Mouse (Mus musculus) intestine, embryonic 15.5 days (tissue): Measurements from ENCODE around the gene Grik5. TPM values are rescaled to one million over a fixed set of nuclear protein-coding genes. Genes with fewer than 3 reads are reported as not detected.

Experiments
- ATAC-seq: fragments of 200-750 bp; cut with Nextera tagmentation; 2 replicates; pipeline ENCODE4 v1.8.0; 2017; ENCODE audit warnings: moderate TSS enrichment, moderate library complexity
- H3K27ac ChIP-seq: fragments of 300-500 bp; sonication (generic); 2 replicates; pipeline ENCODE4 v1.5.1; 2015; ENCODE audit warnings: mild to moderate bottlenecking, inconsistent platforms
- H3K27me3 ChIP-seq: fragments of 300-500 bp; sonication (generic); replicated peaks from 2 replicates; pipeline ENCODE4 v1.6.1; 2015; ENCODE audit warnings: inconsistent platforms
- H3K36me3 ChIP-seq: fragments of 300-500 bp; sonication (generic); 2 replicates; pipeline ENCODE4 v1.6.1; 2015; ENCODE audit warnings: inconsistent platforms
- H3K4me1 ChIP-seq: fragments of 300-500 bp; sonication (generic); replicated peaks from 2 replicates; pipeline ENCODE4 v1.6.1; 2015; ENCODE audit warnings: inconsistent platforms
- H3K4me2 ChIP-seq: fragments of 300-500 bp; sonication (generic); replicated peaks from 2 replicates; pipeline ENCODE4 v1.6.1; 2015; ENCODE audit warnings: mild to moderate bottlenecking, inconsistent platforms
- H3K4me3 ChIP-seq: fragments of 300-500 bp; sonication (generic); replicated peaks from 2 replicates; pipeline ENCODE4 v1.5.1; 2015; ENCODE audit warnings: inconsistent platforms
- H3K9ac ChIP-seq: fragments of 300-500 bp; sonication (generic); 2 replicates; pipeline ENCODE4 v1.6.1; 2015; ENCODE audit warnings: inconsistent platforms
- H3K9me3 ChIP-seq: fragments of 300-500 bp; sonication (generic); 2 replicates; pipeline ENCODE4 v1.6.1; 2016; ENCODE audit warnings: inconsistent platforms
- WGBS: fragments of 180-500 bp; shearing (Covaris S2); methylation state at CpG from one replicate; pipeline ENCODE4 v1.1.7; 2015; 5-methylcytosine and 5-hydroxymethylcytosine counted together
- polyA plus RNA-seq: library from polyadenylated mRNA; unstranded; fragments of >200 nt; fragmentation: Nextera tagmentation; extraction: Ambion mirVana; gene quantifications from 2 replicates; pipeline ENCODE4 v1.2.1, GENCODE M21; 2015

The Grik5 gene
- polyA plus RNA-seq, 1 experiment from 2014 or later: 3.3 TPM

DNA sequence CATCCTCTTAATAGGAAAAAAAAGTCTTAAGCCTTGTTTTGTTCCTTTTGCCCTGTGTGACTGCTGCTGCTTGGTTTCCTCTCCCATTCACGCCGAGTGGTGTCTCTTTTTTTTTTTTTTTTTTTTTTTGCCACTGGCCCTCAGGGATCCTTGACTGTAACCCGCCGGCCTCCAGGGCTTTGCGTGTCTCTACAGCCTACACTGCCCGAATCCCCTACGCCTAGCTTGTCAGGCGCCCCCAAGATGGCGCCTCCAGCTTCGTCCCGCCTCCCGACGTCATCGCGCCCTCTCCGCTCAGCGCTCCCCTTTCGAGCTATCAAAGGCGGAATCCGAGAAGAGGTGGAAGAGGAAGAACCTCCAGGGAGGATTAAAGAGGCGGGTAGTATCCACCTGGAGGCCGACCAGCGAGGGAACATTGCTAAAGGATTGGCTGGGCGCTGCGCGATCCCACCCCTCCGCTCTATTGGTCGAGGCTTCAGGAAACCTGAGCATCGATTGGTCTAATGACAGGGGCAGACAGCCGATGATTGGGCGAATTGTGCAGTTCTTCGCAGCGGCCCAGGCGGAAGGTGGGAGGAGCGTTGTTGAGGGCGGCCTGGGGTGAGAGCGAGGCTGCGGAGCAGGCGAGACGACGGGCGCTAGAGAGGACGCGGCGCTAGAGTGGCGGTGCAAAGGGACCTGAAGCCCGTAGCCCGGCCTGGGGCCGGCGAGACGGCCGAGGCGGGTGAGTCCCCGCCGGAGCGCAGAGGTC lies 4.7 kb upstream of the Grik5 start:
- Histone ChIP-seq H3K36me3 (peaks cover 25% of the 10 kb centered on the region), H3K9ac (peak overlapping the region; percentile 99), H3K4me3 (peak overlapping the region; percentile 97), H3K27ac (peak overlapping the region; percentile 96), H3K4me2 (peak overlapping the region; percentile 69), H3K4me1 (peaks cover 24% of the 10 kb centered on the region), H3K9me3 (no peaks in the 10 kb centered on the region), H3K27me3 (no peaks in the 10 kb centered on the region)
- ATAC-seq: peak; percentile 97
- WGBS: under 1% methylated on average over 56 of the region's 56 CpGs

DNA sequence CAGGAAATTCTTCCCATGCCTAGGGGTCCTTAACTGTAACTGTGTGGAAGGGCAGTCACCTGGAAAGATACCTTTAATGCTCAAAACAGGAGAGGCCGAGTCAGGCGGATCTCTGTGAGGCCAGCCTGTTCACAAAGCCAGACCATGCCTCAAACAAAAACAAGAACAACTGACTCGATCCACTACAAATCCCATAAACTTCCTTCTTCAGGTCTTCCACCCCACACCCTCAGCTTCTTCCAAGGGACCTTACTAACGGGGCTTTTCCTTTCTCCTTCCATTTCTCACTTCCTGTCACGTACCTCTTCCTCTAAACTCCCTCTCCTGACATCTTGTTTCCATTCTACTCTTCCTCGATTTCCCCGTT lies 4.1 kb upstream of the Grik5 start:
- Histone ChIP-seq H3K4me2 (peak overlapping the region; percentile 59), H3K9ac (peak overlapping the region; percentile 53), H3K4me1 (peaks cover 29% of the 10 kb centered on the region), H3K9me3 (no peaks in the 10 kb centered on the region), H3K27me3 (no peaks in the 10 kb centered on the region), H3K36me3 (peaks cover 19% of the 10 kb centered on the region), H3K27ac (peak overlapping the region; percentile 91), H3K4me3 (peak overlapping the region; percentile 37)
- ATAC-seq: no peak
- 20% methylated on average over 7 of the region's 7 CpGs for WGBS

DNA sequence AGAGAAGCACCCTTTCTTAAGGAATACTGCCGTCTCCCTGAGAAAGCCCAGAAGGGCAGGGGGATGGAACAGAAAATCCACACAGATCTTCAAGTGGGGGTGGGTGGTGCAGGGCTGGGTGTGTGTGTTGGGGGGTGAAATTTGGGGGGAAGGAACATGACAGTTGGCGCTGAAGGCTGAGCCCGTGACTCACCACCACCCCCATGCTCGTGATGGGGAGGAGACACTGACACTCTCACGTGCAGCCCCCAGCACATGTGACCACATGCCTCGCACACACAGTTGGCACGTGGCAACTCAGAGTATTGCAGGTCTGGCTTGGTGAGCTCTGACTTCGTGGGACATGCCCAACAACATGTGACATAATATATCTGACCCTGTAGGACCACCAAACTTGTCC lies 1.8 kb upstream of the Grik5 start:
- H3K27ac ChIP-seq: no peak overlapping the region
- H3K27me3 ChIP-seq: no peaks in the 10 kb centered on the region
- no peak overlapping the region for H3K4me2 ChIP-seq
- peaks cover 32% of the 10 kb centered on the region for H3K4me1 ChIP-seq
- H3K4me3 ChIP-seq: no peak overlapping the region
- H3K36me3 ChIP-seq: no peaks in the 10 kb centered on the region
- WGBS: 81% methylated on average over 8 of the region's 8 CpGs
- no peaks in the 10 kb centered on the region for H3K9me3 ChIP-seq
- no peak for ATAC-seq
- H3K9ac ChIP-seq: no peak overlapping the region; the same call in 1 of the 2 replicates

DNA sequence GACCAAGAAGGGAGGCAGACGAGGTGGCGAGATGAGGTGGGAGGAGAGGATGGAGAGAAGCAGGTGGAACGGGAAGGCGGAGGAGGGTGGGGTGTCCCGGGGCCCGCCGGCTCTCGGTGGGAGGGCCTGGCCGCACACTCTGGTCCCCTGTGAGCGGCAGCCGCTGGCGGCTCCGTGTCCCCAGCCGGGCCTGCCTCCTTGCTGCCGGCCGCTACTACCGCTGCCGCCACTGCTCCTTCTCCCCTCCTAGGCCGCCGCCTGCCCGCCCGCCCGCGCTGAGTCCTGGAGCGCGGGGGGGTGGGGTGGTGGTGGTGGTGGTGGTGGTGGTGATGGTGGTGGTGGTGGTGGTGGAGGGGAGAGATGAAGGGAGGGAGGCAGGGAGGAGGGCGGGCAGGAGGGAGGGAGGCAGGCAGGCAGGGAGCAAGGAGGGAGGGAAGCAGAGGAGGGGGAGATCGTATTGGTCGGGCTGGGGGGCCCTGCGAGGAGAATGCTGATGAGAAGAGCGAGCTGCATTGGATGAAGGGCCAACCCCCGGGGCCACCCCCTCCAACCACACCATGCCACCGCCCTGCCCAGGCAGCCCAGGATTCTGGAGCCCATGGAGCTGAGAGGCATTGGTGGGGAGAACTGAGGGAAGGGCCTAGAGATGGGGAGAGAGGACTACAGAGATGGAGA lies 707 bp upstream of the Grik5 start:
- H3K4me2 ChIP-seq: peak overlapping the region; percentile 94
- 1% methylated on average over 20 of the region's 33 CpGs for WGBS
- no peaks in the 10 kb centered on the region for H3K9me3 ChIP-seq
- peaks cover 27% of the 10 kb centered on the region for H3K4me1 ChIP-seq
- H3K9ac ChIP-seq: peak overlapping the region; percentile 70
- peaks cover 6% of the 10 kb centered on the region; the same call in 1 of the 2 replicates for H3K36me3 ChIP-seq
- peak overlapping the region; percentile 62 for H3K4me3 ChIP-seq
- ATAC-seq: peak; percentile 8; the same call in 1 of the 2 replicates
- H3K27me3 ChIP-seq: no peaks in the 10 kb centered on the region
- peak overlapping the region; percentile 82 for H3K27ac ChIP-seq

DNA sequence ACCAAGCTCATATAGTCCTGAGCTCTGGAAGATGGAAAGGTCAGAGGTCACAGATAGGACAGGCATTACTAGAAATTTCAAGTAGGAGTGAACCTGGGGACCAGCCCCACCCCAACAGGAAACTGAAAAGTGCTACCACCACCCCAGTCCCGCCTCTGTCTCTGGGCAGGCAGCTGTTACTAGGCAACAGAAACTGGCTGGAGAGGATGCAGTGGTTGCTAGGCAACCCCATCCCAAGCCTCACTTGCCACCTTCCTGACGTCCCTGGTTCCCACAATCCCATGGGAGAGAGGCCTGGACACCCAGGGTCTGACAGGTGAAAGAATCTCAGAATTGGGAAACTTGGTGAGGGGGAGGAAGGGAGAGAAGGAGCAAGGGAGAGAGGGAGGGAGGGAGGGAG lies 3.4 kb downstream of the Grik5 start:
- no peaks in the 10 kb centered on the region for H3K27me3 ChIP-seq
- no peak overlapping the region for H3K27ac ChIP-seq
- no peak overlapping the region for H3K4me2 ChIP-seq
- H3K4me3 ChIP-seq: no peak overlapping the region
- no peaks in the 10 kb centered on the region for H3K9me3 ChIP-seq
- H3K36me3 ChIP-seq: peaks cover 9% of the 10 kb centered on the region; the same call in 1 of the 2 replicates
- H3K9ac ChIP-seq: no peak overlapping the region
- no peak for ATAC-seq
- H3K4me1 ChIP-seq: peaks cover 22% of the 10 kb centered on the region
- WGBS: 37% methylated on average over 2 of the region's 2 CpGs

DNA sequence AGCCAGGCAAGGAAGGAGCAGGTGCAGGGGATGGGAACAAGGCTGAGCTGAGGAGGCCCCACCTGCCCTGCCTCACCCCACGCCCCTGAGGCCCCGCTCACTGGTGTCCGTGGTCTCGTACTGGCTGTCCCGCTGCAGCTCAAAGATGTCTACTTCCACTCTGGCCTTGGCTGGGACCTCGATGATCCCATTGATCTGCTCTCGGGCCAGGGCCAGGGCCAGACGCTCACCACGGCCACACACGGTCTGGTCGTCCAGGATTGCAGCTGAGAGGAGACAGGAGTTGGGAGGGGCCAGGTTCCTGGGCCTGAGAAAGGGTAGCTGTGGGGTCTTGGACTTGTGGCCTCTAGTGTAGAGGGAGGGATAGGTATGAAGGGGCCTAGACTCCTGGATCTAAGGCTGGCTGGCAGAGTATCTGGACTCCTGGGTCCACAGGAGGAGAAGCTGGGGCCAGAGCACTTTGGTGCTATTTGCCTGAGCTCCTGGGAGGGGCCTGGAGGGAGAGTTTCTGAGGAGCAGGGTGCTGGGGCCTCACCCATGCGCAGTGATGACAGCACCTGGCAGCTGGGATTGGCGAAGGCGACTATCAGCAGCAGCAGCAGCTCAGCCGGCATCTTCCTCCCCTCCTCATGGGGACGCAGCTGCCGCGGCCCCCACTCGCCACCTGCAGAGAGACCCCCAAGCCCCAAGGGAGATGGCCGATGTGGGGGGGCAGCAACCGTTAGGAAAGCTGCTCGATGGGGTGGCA lies 4.1 kb downstream of the Grik5 start:
- H3K4me3 ChIP-seq: no peak overlapping the region
- ATAC-seq: no peak
- no peak overlapping the region for H3K9ac ChIP-seq
- 85% methylated on average over 22 of the region's 22 CpGs for WGBS
- no peak overlapping the region for H3K27ac ChIP-seq
- no peak overlapping the region for H3K4me2 ChIP-seq
- H3K27me3 ChIP-seq: no peaks in the 10 kb centered on the region
- H3K4me1 ChIP-seq: peaks cover 15% of the 10 kb centered on the region
- no peaks in the 10 kb centered on the region for H3K9me3 ChIP-seq
- H3K36me3 ChIP-seq: peaks cover 14% of the 10 kb centered on the region; the same call in 1 of the 2 replicates

DNA sequence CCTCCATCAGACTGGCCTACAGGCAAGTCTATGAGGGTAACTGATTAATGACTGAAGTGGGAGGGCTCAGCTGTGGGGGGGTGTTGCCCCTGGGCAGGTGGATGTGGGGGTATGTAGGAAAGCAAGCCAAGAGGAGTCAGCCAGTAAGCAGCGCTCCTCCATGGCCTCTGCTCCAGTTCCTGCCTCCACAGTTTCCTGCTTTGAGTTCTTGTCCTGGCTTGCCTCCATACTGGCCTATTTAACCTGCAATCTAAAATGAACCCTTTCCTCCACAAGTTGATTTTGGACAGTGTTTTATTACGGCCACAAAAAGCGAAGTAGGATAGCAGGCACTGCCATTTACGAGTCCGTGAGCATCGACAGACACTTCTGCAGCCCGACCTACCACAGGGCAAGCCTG lies 4.8 kb downstream of the Grik5 start:
- 85% methylated on average over 7 of the region's 7 CpGs for WGBS
- peaks cover 14% of the 10 kb centered on the region for H3K4me1 ChIP-seq
- no peak overlapping the region for H3K9ac ChIP-seq
- no peak overlapping the region for H3K4me3 ChIP-seq
- H3K4me2 ChIP-seq: no peak overlapping the region
- H3K9me3 ChIP-seq: no peaks in the 10 kb centered on the region
- no peaks in the 10 kb centered on the region for H3K27me3 ChIP-seq
- H3K27ac ChIP-seq: no peak overlapping the region
- H3K36me3 ChIP-seq: peaks cover 20% of the 10 kb centered on the region
- ATAC-seq: no peak

DNA sequence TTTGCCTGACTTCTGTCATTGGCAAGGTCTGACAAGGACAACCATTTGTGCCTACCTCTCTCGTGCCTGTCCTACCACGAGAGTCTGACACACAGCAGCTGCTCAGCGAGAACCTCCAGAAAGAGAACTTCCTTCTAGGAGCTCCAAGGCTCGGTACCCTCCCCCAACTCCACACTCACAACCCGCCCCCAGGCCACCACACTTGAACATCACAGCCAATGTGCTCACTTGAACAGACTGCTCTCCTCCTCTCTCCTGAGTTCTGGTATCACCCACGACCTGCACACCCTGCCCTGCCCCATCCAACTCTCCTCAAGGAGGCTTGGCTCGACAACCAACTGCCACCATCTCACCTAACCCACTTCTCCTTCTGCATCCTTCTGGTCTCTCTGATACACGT lies 8.2 kb downstream of the Grik5 start:
- Histone ChIP-seq H3K9ac (no peak overlapping the region), H3K4me1 (peaks cover 5% of the 10 kb centered on the region; the same call in 1 of the 2 replicates), H3K27me3 (no peaks in the 10 kb centered on the region), H3K4me3 (no peak overlapping the region), H3K36me3 (peaks cover 27% of the 10 kb centered on the region), H3K4me2 (no peak overlapping the region), H3K27ac (no peak overlapping the region), H3K9me3 (no peaks in the 10 kb centered on the region)
- ATAC-seq: no peak
- 84% methylated on average over 8 of the region's 8 CpGs for WGBS

DNA sequence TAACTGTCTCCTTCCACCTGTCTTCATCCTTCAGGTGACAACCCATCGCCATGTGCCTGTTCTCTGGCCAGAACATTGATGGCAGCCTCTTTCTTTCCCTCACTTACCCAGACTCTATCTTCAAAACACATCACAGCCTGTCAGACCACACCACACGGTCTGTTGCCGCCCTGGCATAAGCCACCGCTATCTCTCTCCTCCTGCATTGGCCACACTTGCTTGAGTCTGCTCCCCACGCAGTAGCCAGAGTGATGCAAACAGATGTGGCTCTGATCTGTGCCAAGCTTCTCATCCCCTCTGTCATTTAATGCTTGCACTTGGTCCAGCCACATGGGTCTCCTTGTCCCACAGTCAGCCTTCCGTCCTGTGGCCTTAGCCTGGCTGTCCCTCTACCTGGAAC lies 8.8 kb downstream of the Grik5 start:
- Histone ChIP-seq H3K9me3 (no peaks in the 10 kb centered on the region), H3K4me3 (no peak overlapping the region), H3K9ac (no peak overlapping the region), H3K4me1 (peaks cover 4% of the 10 kb centered on the region; the same call in 1 of the 2 replicates), H3K27me3 (no peaks in the 10 kb centered on the region), H3K27ac (no peak overlapping the region), H3K36me3 (peaks cover 31% of the 10 kb centered on the region), H3K4me2 (no peak overlapping the region)
- WGBS: 90% methylated on average over 6 of the region's 6 CpGs
- ATAC-seq: no peak

DNA sequence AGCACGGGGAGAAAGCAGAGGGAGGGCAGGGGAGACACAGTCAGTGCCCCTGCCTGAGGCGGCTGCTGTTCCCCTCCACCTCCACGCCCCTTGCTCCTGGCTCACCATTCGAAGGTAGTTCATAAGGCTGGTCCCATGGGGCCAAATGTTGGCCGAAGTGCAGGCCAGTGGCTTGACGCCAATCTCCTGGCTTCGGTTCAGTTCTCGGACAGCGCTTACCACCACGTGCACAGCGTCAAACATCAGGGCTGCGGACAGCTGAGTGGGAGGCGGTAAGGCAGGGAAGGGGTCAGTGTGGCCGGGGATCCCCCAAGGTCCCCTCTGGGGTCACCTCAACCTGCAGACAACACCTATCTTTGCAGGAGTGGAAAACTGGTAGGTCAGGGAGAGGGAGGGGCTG lies 13.3 kb downstream of the Grik5 start:
- Histone ChIP-seq H3K27me3 (no peaks in the 10 kb centered on the region), H3K36me3 (peaks cover 35% of the 10 kb centered on the region), H3K4me3 (no peak overlapping the region), H3K9ac (no peak overlapping the region), H3K4me2 (no peak overlapping the region), H3K4me1 (no peaks in the 10 kb centered on the region), H3K9me3 (no peaks in the 10 kb centered on the region), H3K27ac (no peak overlapping the region)
- no peak for ATAC-seq
- 88% methylated on average over 13 of the region's 14 CpGs for WGBS

DNA sequence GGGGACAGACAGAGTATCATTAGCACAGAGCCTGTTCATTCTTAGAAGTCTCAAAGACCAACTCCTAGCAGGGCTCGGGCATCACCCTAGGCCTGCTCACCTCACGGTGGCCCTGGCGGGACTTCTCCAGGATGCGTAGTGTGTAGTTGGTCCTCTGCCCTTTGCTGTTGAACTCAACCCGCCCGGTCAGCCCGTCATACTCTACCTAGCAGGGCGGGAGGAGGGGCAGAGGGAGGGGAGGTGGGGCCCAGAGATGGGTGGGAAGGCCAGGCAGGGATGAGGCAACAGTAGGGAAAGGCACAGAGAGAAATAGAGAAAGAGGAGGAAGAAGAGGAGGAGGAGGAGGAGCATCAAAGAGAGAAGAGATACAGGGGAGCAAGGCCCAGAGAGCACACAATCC lies 13.8 kb downstream of the Grik5 start:
- Histone ChIP-seq H3K9me3 (no peaks in the 10 kb centered on the region), H3K27me3 (no peaks in the 10 kb centered on the region), H3K27ac (no peak overlapping the region), H3K4me2 (no peak overlapping the region), H3K9ac (no peak overlapping the region), H3K4me1 (no peaks in the 10 kb centered on the region), H3K36me3 (peaks cover 32% of the 10 kb centered on the region), H3K4me3 (no peak overlapping the region)
- WGBS: 87% methylated on average over 8 of the region's 8 CpGs
- 0 out of 2 replicates have a peak, but pooled peaks have one; percentile 8 for ATAC-seq

DNA sequence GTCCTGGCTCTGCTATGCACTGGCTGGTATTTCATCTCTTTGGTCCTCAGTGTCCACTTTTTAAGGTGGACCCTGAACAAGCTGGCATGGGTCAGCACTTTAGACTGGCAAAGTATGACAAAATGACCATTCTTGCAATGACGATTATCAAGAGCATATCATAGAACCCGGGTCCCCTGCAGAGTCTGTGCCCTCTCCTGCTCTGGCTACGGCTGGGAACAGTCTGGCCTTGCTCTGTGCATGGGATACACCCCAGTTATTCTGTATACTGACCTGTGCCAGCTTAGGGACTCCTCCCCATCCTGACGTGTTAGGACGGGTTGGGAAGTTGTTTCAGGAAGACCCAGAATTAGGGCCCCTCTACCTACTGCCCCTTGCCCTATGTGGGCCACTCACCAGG lies 14.3 kb downstream of the Grik5 start:
- Histone ChIP-seq H3K9me3 (no peaks in the 10 kb centered on the region), H3K36me3 (peaks cover 29% of the 10 kb centered on the region), H3K4me3 (no peak overlapping the region), H3K27me3 (no peaks in the 10 kb centered on the region), H3K9ac (no peak overlapping the region), H3K27ac (no peak overlapping the region), H3K4me2 (no peak overlapping the region), H3K4me1 (no peaks in the 10 kb centered on the region)
- WGBS: 93% methylated on average over 5 of the region's 5 CpGs
- no peak for ATAC-seq
